Comparison of ENCODE assay signal across 15 mouse cellular contexts in genomic region chr17:17386117-17386516, GRCm38 (mm10). TPM values are rescaled to one million over a fixed set of nuclear protein-coding genes. Genes with fewer than 3 reads are reported as not detected.
DNase-seq lines count a peak whose midpoint lies in the region; ATAC-seq and TF ChIP-seq lines count a peak whose summit lies in the region.
"Had no signal": no experiment of that assay in that cellular context is flagged by ENCODE, and none has a peak within 500 bp of the region (broad histone marks: within the 10 kb centered on the region; RNA-seq: fewer than 3 reads in every experiment).

No protein-coding gene starts in this region.

- no peak overlapping the region for H3K9ac ChIP-seq in heart, postnatal 0 days (replicated peaks; ENCODE audit: low read depth, low read length)
- H3K9ac ChIP-seq: embryonic facial prominence, embryonic 13.5 days; lung, embryonic 15.5 days had no signal

- no peak for ATAC-seq in heart, postnatal 0 days (ENCODE audit: insufficient read depth, low read depth)

- 90% methylated on average over 2 of the region's 2 CpGs for WGBS in heart, postnatal 0 days

- peak; percentile 10; the same call in 1 of the 2 replicates for TF ChIP-seq CTCF in heart, postnatal 0 days (IDR thresholded peaks at IDR 0.05; ENCODE audit: low read depth)
- TF ChIP-seq CTCF in E14TG2a.4 (conservative IDR thresholded peaks at IDR 0.05; ENCODE audit: low read length), result peak; percentile 13

- no peaks in the 10 kb centered on the region for H3K27me3 ChIP-seq in heart, postnatal 0 days (ENCODE audit: control insufficient read depth, insufficient read depth, low read length)
- no peaks in the 10 kb centered on the region for H3K27me3 ChIP-seq in E14TG2a.4 (ENCODE audit: insufficient read depth, low read length)
- H3K27me3 ChIP-seq: embryonic facial prominence, embryonic 13.5 days; lung, embryonic 15.5 days had no signal

- no peaks in the 10 kb centered on the region for H3K9me3 ChIP-seq in heart, postnatal 0 days (replicated peaks; ENCODE audit: control insufficient read depth, low read length)
- no peaks in the 10 kb centered on the region for H3K9me3 ChIP-seq in E14TG2a.4 (ENCODE audit: low read length)
- H3K9me3 ChIP-seq: embryonic facial prominence, embryonic 13.5 days; forebrain, embryonic 10.5 days; lung, embryonic 15.5 days had no signal

- intact Hi-C loops in heart, postnatal 14 days (cut with DNase I), result no loop called here
- intact Hi-C loops in left cerebral cortex, postnatal 36 days (cut with DNase I), result no loop called here

- H3K36me3 ChIP-seq in heart, postnatal 0 days (replicated peaks; ENCODE audit: control insufficient read depth, insufficient read depth, low read length), result peaks cover 68% of the 10 kb centered on the region
- peaks cover 88% of the 10 kb centered on the region for H3K36me3 ChIP-seq in E14TG2a.4 (ENCODE audit: insufficient read depth, low read length)

- H3K4me3 ChIP-seq in heart, postnatal 0 days (ENCODE audit: low read depth, low read length), result no peak overlapping the region
- H3K4me3 ChIP-seq in E14TG2a.4 (replicated peaks; ENCODE audit: low read length), result no peak overlapping the region
- H3K4me3 ChIP-seq: embryonic facial prominence, embryonic 13.5 days; forebrain, embryonic 10.5 days; lung, embryonic 15.5 days had no signal

- no peak overlapping the region for H3K4me2 ChIP-seq in heart, postnatal 0 days (ENCODE audit: low read depth, low read length)
- H3K4me2 ChIP-seq: embryonic facial prominence, embryonic 13.5 days; lung, embryonic 15.5 days had no signal

- no peak overlapping the region for H3K27ac ChIP-seq in heart, postnatal 0 days (ENCODE audit: low read depth)
- H3K27ac ChIP-seq: embryonic facial prominence, embryonic 13.5 days; forebrain, embryonic 10.5 days; lung, embryonic 15.5 days had no signal

- no peak for DNase-seq in heart, postnatal 0 days (ENCODE audit: low spot score)
- DNase-seq in heart, postnatal 14 days, result no peak
- peak; percentile 68 for DNase-seq in 416B (ENCODE audit: low read depth)
- peak; percentile 30 for DNase-seq in brain, adult 2 months (ENCODE audit: low read depth, low spot score)
- no peak for DNase-seq in left cerebral cortex, postnatal 36 days (ENCODE audit: low spot score in 2 of 2)
- DNase-seq in ovary, postnatal 36 days (ENCODE audit: low spot score), result no peak
- DNase-seq: adrenal gland, postnatal 25 days; cerebellum, postnatal 14 days; heart, postnatal 36 days; kidney, postnatal 36 days; liver had no signal

- no peak for TF ChIP-seq EP300 in heart, postnatal 0 days (IDR thresholded peaks at IDR 0.05; ENCODE audit: low read depth)

- H3K4me1 ChIP-seq in heart, postnatal 0 days (ENCODE audit: control insufficient read depth, insufficient read depth), result no peaks in the 10 kb centered on the region
- peaks cover 17% of the 10 kb centered on the region for H3K4me1 ChIP-seq in E14TG2a.4 (replicated peaks; ENCODE audit: low read depth, low read length)
- H3K4me1 ChIP-seq: embryonic facial prominence, embryonic 13.5 days; forebrain, embryonic 10.5 days; lung, embryonic 15.5 days had no signal

RNA-seq across cellular contexts. Expression of gene Riok2, which starts 12.0 kb away (rescaled TPM):
- 27.7 and 34.1 TPM in 2 replicates for total RNA-seq in heart, postnatal 0 days (2014; rRNA removed; ENCODE audit: low replicate concordance)
- 21.2 and 21.4 TPM in 2 replicates for polyA plus RNA-seq in heart, postnatal 0 days (2015; fragmentation: Nextera tagmentation; extraction: Ambion mirVana)
- total RNA-seq in heart, postnatal 14 days (2021), result 10 to 100 TPM; 14.0 to 15.5 TPM
- total RNA-seq in left cerebral cortex, postnatal 36 days (2021), result 10 to 100 TPM; 17.2 to 19.0 TPM

RNA-seq across cellular contexts. Expression of gene Lix1, which starts 16.4 kb away (rescaled TPM):
- 2.1 and 2.5 TPM in 2 replicates for total RNA-seq in heart, postnatal 0 days (2014; rRNA removed; ENCODE audit: low replicate concordance)
- polyA plus RNA-seq in heart, postnatal 0 days (2015; fragmentation: Nextera tagmentation; extraction: Ambion mirVana), result 6.9 and 8.3 TPM in 2 replicates
- 1 to 10 TPM; 6.5 to 6.9 TPM for total RNA-seq in heart, postnatal 14 days (2021)
- 10 to 100 TPM; 64.0 to 72.6 TPM for total RNA-seq in left cerebral cortex, postnatal 36 days (2021)

Comparison
In these comparisons a context has a peak if more than half of its experiments do, and no peak if none do; other contexts are left out.
1. DNase-seq: peak in 416B (single experiment) and brain, adult 2 months (single experiment); none in heart, postnatal 0 days (single experiment), heart, postnatal 14 days (0 of 2), left cerebral cortex, postnatal 36 days (0 of 2) and ovary, postnatal 36 days (single experiment).
2. RNA of gene Lix1, which starts 16.4 kb away (total RNA-seq): 64.0 to 72.6 TPM in left cerebral cortex, postnatal 36 days; 6.5 to 6.9 TPM in heart, postnatal 14 days and 2.1 to 2.5 TPM in heart, postnatal 0 days; every median in the first group is over 4 times any median in the second.